Mouse (Mus musculus): ENCODE measurements around the gene Cdh8.
"Not testable (repeated sequence)": the region's sequence is repeated elsewhere in the genome, so short reads cannot be mapped to it uniquely, and the experiment has no call there.

The Cdh8 gene

GRCm38 (mm10) chr8:99267133-99267532 lies 149.1 kb downstream of the Cdh8 start:
- DNase-seq: no peak

DNA sequence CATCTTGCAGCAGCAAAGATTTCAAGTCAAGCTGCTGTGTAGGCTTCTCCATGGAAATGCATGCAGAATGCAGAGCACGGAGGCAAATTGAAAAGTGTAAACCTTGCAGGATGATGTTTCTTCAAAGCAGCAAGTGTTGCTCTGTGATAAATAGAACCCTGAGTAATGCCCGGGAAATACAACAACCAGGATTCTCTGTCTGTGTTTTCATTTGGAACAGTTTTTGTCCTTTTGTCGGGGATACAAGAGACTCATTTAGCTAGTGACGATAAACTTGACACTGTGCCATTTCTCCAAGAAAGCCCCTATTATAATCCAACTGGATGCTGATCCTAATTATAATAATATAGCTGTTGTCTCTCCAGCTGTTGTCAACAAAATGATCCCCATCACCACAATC lies 181.9 kb downstream of the Cdh8 start:
- peak; percentile 68 for DNase-seq

DNA sequence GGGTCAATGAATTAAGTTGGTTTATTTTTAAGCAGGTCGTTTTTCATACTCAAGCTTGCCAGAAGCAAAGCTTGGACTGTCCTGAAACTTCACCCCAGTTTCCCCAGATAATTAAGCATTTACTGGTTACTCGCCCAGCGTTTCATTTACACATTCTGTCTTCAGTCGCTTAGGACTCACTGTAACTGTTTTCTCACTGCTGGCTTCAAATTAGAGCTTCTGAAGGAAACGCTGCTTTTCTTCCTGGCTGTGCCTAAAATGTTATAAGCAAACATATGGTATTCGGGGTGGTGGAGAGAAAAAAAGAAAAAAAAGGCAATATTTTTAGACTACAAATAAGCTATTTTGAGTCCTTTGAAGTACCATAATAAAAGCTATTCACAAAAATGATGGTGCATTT lies 192.6 kb downstream of the Cdh8 start:
- DNase-seq: peak; percentile 40

- DNase-seq: no peak
Measured at GRCm38 (mm10) chr8:99205194-99205593, 211.1 kb downstream of the Cdh8 start.

DNA sequence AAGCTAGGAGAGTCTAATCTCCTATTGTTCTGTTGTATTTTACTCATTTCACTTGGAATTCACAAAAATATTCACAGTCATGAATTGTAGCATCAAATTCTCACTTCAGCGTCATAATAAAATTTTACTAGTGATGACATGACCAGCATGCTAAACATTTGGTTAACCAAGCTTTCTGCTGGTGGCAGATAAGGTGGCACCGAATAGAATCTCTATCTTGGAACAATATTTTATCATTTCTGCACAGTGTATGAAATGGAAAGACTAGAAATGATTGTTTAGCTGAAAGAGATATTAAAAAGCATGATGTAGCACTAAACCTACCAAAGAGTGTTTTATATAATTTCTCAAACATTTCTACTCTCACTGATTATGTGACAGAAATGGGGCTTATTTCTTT lies 225.6 kb downstream of the Cdh8 start:
- DNase-seq: no peak

GRCm38 (mm10) chr8:99186879-99187278 lies 229.4 kb downstream of the Cdh8 start:
- DNase-seq: no peak

GRCm38 (mm10) chr8:99184186-99184585 lies 232.1 kb downstream of the Cdh8 start:
- DNase-seq: no peak

- no peak for DNase-seq
Measured at GRCm38 (mm10) chr8:99166966-99167365, 249.3 kb downstream of the Cdh8 start.

- no peak for DNase-seq
Measured at GRCm38 (mm10) chr8:99161633-99162032, 254.6 kb downstream of the Cdh8 start.

- no peak for DNase-seq
Measured at GRCm38 (mm10) chr8:99145436-99145835, 270.8 kb downstream of the Cdh8 start.

DNA sequence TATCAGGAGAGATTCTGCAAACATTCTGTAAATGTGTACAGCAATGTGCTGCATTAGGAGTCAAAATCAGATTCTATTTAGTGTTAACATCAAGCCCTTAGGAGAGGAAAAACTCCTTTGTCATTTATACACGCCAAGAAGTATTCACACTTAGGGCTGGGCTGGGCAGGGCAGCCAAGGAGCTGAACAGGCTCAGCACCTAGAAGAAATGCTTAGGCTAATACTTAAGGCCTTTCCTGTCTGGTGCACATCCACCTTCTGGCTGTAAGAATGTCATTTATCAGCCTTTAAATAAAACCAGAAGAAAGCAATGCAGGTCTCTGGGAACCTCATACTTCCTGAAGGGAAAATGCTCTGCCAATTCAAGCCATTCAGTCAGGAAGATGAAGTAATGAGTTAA lies 271.5 kb downstream of the Cdh8 start:
- not testable (repeated sequence) for DNase-seq

DNA sequence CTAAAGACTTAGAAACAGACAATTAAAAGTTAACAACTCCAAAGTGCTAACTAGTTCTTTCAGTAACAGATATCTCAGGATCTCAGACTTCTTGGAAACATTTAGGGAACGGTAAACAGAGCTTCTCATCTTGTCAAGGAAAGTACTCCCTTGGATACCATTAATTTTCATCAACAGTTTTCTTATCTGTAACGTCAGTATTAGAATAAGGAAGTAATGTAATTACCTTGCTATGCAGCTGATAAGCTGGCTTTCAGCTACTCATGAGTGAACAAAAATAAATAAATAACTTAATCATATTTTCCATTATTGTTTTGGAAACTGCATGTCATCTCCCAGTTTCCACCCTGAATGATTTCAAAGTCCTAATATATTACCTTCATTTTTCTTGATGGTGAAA lies 317.8 kb downstream of the Cdh8 start:
- DNase-seq: no peak

DNA sequence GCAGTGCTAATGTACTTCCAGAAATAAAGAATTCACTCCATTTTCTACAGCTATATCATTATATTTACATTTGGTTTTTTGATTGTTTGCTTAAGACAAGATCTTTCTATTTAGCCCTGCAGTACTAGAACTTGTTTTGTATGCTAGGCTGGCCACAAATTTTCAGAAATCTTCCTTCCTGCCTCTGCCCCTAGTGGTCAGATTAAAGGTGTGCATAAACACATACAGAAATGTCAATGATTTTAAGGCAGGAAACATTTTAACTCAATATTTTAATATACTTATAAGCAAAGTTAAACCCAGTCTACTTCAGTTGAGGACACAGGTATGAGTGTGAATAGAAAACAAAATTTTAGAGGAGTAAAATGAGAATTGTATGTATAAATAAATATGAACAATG lies 364.9 kb downstream of the Cdh8 start:
- DNase-seq: no peak

DNA sequence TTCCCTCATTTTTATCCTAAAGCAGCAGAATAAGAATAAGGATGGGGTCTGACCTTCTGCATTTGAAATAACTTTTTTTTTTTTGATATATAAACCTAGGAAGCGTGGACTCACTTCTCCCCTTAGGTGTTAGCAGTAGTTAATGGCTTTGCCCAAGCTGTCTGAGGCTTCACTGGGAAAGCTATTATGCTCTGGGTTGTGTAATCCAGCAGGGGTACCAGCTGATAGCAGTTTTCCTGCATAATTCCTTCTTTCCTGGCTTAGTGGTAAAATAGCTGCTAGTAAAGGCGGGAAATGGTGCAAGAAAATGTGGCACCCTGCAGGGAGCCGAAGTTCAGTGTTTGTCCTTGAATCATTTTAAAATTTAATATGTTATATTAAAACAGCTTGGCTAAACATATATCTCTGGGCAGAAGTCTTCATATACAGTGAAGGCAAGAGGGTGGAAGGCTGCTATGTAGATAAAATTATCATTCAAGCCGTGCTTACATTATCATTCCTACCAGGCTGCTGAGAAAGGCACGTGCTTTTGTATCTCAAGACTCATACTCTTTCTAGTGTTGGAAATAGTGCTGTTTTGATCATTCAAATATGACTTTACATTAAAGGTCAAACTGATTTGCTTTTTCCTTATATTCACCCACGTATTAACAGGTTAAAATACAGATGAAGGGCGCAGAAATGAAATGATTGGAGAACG lies 367.5 kb downstream of the Cdh8 start:
- DNase-seq: no peak

DNA sequence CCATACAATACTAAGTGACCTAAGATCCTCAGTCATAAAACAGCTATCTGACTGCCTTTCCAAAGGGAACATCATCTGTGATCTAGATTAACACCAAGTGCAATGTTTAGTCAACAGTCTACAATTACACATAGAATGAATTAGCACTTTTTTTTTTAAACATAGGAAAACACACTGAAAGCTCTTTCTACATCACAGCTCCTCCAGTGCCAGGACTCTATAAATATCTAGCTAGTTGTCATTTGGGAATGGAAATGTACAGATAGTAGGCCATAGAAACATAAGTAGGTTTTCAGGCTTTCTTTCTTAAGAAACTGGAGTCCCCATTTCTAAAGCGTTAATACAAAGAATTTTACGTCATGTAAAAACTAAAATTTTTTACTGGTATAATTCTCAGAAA lies 375.8 kb downstream of the Cdh8 start:
- DNase-seq: no peak

DNA sequence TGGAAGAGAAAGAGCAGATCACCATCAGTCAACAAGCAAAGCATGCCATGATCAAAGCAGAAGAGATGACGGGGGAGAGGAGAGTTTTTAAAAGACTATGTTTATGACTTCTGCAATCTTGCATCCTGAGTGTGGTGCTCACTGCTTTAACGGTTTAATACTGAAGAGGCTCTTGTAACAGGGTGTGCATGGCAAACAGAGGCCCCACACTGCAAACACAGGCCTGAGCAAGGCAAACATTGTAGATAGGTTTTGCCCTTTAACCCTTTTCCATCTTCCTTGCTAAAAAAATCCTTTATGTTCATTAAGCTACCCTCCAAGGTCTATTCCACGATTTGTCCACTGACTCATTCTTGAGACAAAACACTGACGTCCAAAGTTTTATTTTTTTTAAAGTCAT lies 385.2 kb downstream of the Cdh8 start:
- DNase-seq: no peak

Data from layer of hippocampus, adult 9-11 months (tissue).